Mouse (Mus musculus) common myeloid progenitor, adult 5-6 weeks (primary cell): ENCODE measurements around the gene Echdc1. TPM values are rescaled to one million over a fixed set of nuclear protein-coding genes. Genes with fewer than 3 reads are reported as not detected.

Experiments used
- total RNA-seq: library from RNA; stranded (forward); fragments of 200-1000, 187-1606 nt; gene quantifications from 2 replicates; pipeline ENCODE4 v1.2.3, GENCODE M21; 2017

The Echdc1 gene
- total RNA-seq, 1 experiment from 2014 or later = 38.2 TPM

Other genes starting within 250 kb of the Echdc1 start
- not detected in 2 replicates for gene Soga3, start 169.3 kb upstream of the Echdc1 start, total RNA-seq
- gene Gm49353, start 114.2 kb upstream of the Echdc1 start, total RNA-seq = not detected in 2 replicates
- gene 9330159F19Rik, start 101.6 kb upstream of the Echdc1 start, total RNA-seq = not detected in 2 replicates
- 45.1 and 65.0 TPM in 2 replicates for gene Rnf146, start 49.3 kb downstream of the Echdc1 start, total RNA-seq
- gene Rspo3, start 222.7 kb downstream of the Echdc1 start, total RNA-seq = not detected in 2 replicates